Mouse (Mus musculus) lung, postnatal 14 days (tissue): Measurements from ENCODE around the gene Olfr437.
"Not testable (repeated sequence)": the region's sequence is repeated elsewhere in the genome, so short reads cannot be mapped to it uniquely, and the experiment has no call there.

Experiments
- DNase-seq: peaks from one replicate; pipeline ENCODE4 v3.0.0; 2021

The Olfr437 gene

GRCm38 (mm10) chr6:43162982-43163381 lies at the start of gene Olfr437:
Olfr437 (plus strand) TSS chr6:43163282.
- no peak for DNase-seq

- not testable (repeated sequence) for DNase-seq
Observed at GRCm38 (mm10) chr6:43146267-43146666, 16.8 kb upstream of the Olfr437 start, which contains the start of gene Olfr237-ps1. Olfr237-ps1 (plus strand) TSS chr6:43146567.

- DNase-seq = no peak
Observed at GRCm38 (mm10) chr6:43159502-43159901, 3.6 kb upstream of the Olfr437 start.

GRCm38 (mm10) chr6:43167246-43167645 lies 4.2 kb downstream of the Olfr437 start:
- no peak for DNase-seq

- DNase-seq = no peak
Observed at GRCm38 (mm10) chr6:43171840-43172239, 8.8 kb downstream of the Olfr437 start, which contains the start of gene Olfr13. Olfr13 (plus strand) TSS chr6:43172140.

- no peak for DNase-seq
Observed at GRCm38 (mm10) chr6:43178129-43178528, 15.0 kb downstream of the Olfr437 start.

- DNase-seq = no peak
Observed at GRCm38 (mm10) chr6:43178584-43179501, 15.8 kb downstream of the Olfr437 start.

GRCm38 (mm10) chr6:43190986-43191385 lies 27.9 kb downstream of the Olfr437 start:
- no peak for DNase-seq

- DNase-seq = no peak
Observed at GRCm38 (mm10) chr6:43196781-43197180, 33.7 kb downstream of the Olfr437 start, which contains the start of gene Olfr435. Olfr435 (plus strand) TSS chr6:43197146.

GRCm38 (mm10) chr6:43198094-43198493 lies 35.0 kb downstream of the Olfr437 start:
- DNase-seq = no peak

- no peak for DNase-seq
Observed at GRCm38 (mm10) chr6:43202786-43203185, 39.7 kb downstream of the Olfr437 start.

GRCm38 (mm10) chr6:43205355-43205754 lies 42.3 kb downstream of the Olfr437 start:
- no peak for DNase-seq

- not testable (repeated sequence) for DNase-seq
Observed at GRCm38 (mm10) chr6:43212873-43213272, 49.8 kb downstream of the Olfr437 start, which contains the start of gene Olfr434. Olfr434 (plus strand) TSS chr6:43213021.
